Mouse (Mus musculus) forebrain, embryonic 14.5 days (tissue): Measurements from ENCODE around the gene Pdha1. TPM values are rescaled to one million over a fixed set of nuclear protein-coding genes. Genes with fewer than 3 reads are reported as not detected.

Experiments
- ATAC-seq: fragments of 200-750 bp; cut with Nextera tagmentation; 2 replicates; pipeline ENCODE4 v1.8.0; 2017; ENCODE audit warnings: mild to moderate bottlenecking, moderate library complexity
- DNase-seq: peaks from one replicate; pipeline ENCODE4 v3.0.0-alpha.2; 2015; ENCODE audit warnings: low spot score
- H3K27ac ChIP-seq: fragments of 300-500 bp; sonication (generic); 2 replicates; pipeline ENCODE4 v1.5.1; 2014; ENCODE audit warnings: low read depth, mild to moderate bottlenecking, control low read depth, low read length, moderate library complexity
- H3K27me3 ChIP-seq: fragments of 300-500 bp; sonication (generic); replicated peaks from 2 replicates; pipeline ENCODE4 v1.6.1; 2014; ENCODE audit warnings: low read length, control low read depth, mixed read lengths; ENCODE audit not compliant: control insufficient read depth, insufficient read depth
- H3K36me3 ChIP-seq: fragments of 300-500 bp; sonication (generic); 2 replicates; pipeline ENCODE4 v1.6.1; 2014; ENCODE audit warnings: low read length, control low read depth; ENCODE audit not compliant: control insufficient read depth, insufficient read depth
- H3K4me1 ChIP-seq: fragments of 300-500 bp; sonication (generic); 2 replicates; pipeline ENCODE4 v1.6.1; 2014; ENCODE audit warnings: antibody characterized with exemption, low read length, control low read depth; ENCODE audit not compliant: control insufficient read depth, insufficient read depth
- H3K4me2 ChIP-seq: fragments of 300-500 bp; sonication (generic); 2 replicates; pipeline ENCODE4 v1.6.1; 2014; ENCODE audit warnings: mild to moderate bottlenecking, control low read depth, low read length
- H3K4me3 ChIP-seq: fragments of 300-500 bp; sonication (generic); 2 replicates; pipeline ENCODE4 v1.5.1; 2014; ENCODE audit warnings: low read depth, low read length, control low read depth
- H3K9ac ChIP-seq: fragments of 300-500 bp; sonication (generic); 2 replicates; pipeline ENCODE4 v1.6.1; 2014; ENCODE audit warnings: mild to moderate bottlenecking, low read length, control low read depth, moderate library complexity
- H3K9me3 ChIP-seq: fragments of 300-500 bp; sonication (generic); replicated peaks from 2 replicates; pipeline ENCODE4 v1.6.1; 2016; ENCODE audit warnings: low read length, control low read depth, mixed read lengths; ENCODE audit not compliant: control insufficient read depth
- WGBS: fragments of 180-500 bp; shearing (Covaris S2); extraction: QIAGEN DNeasy Blood & Tissue Kit; methylation state at CpG from one replicate; pipeline ENCODE4 v1.1.7; 2014; 5-methylcytosine and 5-hydroxymethylcytosine counted together
- polyA plus RNA-seq: library from polyadenylated mRNA; unstranded; fragments of >200 nt; fragmentation: Nextera tagmentation; extraction: Ambion mirVana; gene quantifications from 2 replicates; pipeline ENCODE4 v1.2.1, GENCODE M21; 2014

Gene Pdha1
- polyA plus RNA-seq, 1 experiment from 2014 or later = 107 TPM

- no peak overlapping the region for H3K27ac ChIP-seq
- H3K4me1 ChIP-seq = no peaks in the 10 kb centered on the region
- H3K9ac ChIP-seq = no peak overlapping the region
- no peaks in the 10 kb centered on the region for H3K36me3 ChIP-seq
- ATAC-seq = no peak
- 60% methylated on average over 1 of the region's 1 CpGs for WGBS
- no peak overlapping the region for H3K4me2 ChIP-seq
- H3K4me3 ChIP-seq = no peak overlapping the region
- no peaks in the 10 kb centered on the region for H3K9me3 ChIP-seq
- no peak for DNase-seq
- H3K27me3 ChIP-seq = no peaks in the 10 kb centered on the region
Observed at GRCm38 (mm10) chrX:160091973-160092372, 46.2 kb downstream of the Pdha1 start.

Other genes with a start within 250 kb of the Pdha1 start
- 0.13 and 0.25 TPM in 2 replicates for gene Map3k15, start 150.0 kb downstream of the Pdha1 start, polyA plus RNA-seq